Mouse (Mus musculus): ENCODE measurements around the gene Atg7. TPM values are rescaled to one million over a fixed set of nuclear protein-coding genes. Genes with fewer than 3 reads are reported as not detected.
A peak's percentile ranks its signal among the peaks of the same experiment; 100 is the strongest.

Gene Atg7
- polyA plus RNA-seq, 1 experiment from 2014 or later, result 17.7 TPM

DNA sequence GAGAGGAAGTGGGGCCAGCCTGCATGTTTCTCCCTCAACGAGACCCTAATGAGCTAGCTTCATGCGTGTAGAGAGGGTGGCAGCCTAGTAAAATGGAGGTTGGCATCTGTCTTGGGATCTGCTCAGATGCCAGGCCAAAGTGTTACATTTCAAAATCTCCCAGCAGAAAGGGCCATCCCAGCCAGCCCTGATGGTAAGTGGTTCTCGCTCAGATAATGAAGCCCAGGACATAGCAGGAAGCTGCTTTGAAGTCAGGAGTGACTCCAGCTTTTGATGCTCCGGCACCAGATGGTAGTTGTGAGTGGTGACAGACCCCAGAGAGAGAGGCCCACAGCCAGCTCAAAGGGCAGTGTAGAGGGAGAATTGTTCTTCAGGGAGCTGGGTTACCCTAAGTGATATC lies 155.8 kb downstream of the Atg7 start:
- Histone ChIP-seq H3K36me3 (replicated peaks) (no peaks in the 10 kb centered on the region), H3K9ac (no peak overlapping the region), H3K27ac (no peak overlapping the region), H3K4me1 (no peaks in the 10 kb centered on the region), H3K9me3 (no peaks in the 10 kb centered on the region), H3K4me3 (no peak overlapping the region), H3K27me3 (replicated peaks) (no peaks in the 10 kb centered on the region), H3K4me2 (no peak overlapping the region)
- WGBS, result 71% methylated on average over 4 of the region's 4 CpGs
- no peak for ATAC-seq (replicated peaks)

DNA sequence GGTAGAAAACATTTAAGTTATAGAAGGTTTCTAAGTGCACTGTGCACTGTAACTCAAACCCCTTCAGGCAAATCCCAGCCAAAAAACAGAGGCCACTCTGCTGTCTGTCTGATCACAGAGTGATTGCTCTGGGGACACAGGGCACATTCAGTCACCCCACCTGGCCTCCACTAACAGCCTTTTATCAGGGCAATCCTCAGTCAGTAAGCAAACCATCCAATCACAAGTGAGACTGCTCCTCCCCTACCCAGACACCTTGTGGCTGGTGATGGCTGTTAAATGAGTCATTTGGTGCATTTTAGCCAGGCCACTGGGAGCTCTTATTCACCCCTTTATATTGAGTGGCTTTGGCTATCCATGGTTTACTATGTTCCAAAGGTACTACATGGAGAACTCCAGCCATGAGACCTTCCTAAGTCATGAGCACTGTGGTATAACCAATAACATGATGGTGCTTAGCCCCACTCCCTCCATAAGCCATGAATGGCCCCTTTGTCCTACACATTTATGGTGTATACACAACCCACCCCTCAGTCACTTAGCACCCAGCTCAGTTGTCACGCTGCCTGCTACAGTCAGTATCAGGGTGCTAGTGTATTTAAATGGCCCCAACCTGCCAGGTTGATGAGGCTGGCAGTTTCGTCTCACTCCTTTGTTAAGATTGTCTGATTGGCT lies 157.5 kb downstream of the Atg7 start:
- WGBS, result 72% methylated on average over 2 of the region's 2 CpGs
- no peak overlapping the region for H3K4me2 ChIP-seq
- ATAC-seq (replicated peaks), result no peak
- peaks cover 2% of the 10 kb centered on the region; the same call in 1 of the 2 replicates for H3K4me1 ChIP-seq
- no peaks in the 10 kb centered on the region for H3K9me3 ChIP-seq
- no peak overlapping the region for H3K9ac ChIP-seq
- H3K4me3 ChIP-seq, result no peak overlapping the region
- H3K27ac ChIP-seq, result no peak overlapping the region
- H3K27me3 ChIP-seq (replicated peaks), result no peaks in the 10 kb centered on the region
- no peaks in the 10 kb centered on the region for H3K36me3 ChIP-seq (replicated peaks)

DNA sequence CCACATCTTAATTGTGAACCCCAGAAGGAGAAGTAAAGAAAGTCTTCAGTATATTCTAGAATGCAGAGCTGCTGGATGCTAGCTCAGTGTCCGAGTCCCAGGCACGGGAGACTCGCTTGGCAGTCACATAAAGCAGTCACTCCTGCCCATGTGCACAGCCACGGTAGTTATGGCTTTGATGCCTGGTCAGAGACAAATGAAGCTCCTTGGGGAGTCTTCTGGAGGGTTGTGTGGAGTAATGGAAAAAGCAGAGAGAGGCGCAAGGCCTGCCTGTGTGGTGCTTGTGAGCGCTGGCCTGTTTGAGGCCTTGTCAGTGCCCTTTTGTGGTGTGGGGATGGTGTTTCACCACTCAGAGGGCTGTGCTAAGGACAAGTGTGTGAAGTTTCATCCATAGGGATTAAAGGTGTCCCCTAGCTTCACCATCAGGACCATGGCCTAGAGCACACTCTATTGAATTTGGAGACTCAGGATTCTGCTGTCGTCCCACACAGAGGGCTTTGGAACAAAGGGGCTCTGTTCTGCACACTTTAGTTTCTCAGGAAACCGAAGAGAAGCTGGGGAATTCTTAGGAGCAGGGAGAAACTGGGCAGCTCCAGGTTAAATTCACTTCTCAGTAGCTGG lies 161.1 kb downstream of the Atg7 start:
- ATAC-seq (replicated peaks), result peak; percentile 39; the same call in 1 of the 2 replicates
- no peaks in the 10 kb centered on the region for H3K9me3 ChIP-seq
- 36% methylated on average over 8 of the region's 8 CpGs for WGBS

DNA sequence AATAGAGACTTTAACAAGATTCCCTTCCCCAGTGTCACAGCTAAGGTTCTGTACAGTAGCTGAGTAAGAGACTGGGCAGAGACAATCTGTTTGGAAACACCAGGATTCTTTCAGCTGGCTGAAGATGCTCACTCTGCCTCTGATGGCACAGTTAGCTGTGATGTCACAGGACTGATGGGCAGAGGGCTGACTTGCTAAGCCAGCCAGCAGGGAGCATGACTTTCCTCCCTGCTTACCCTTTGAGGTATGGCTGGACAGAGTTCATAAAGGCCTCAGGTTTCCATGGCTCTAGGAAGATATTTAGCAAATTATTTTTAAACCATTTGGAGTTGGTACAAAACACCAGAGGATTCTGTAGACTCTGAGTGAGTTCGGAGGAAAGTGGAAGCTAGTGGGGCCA lies 162.0 kb downstream of the Atg7 start:
- H3K4me3 ChIP-seq, result no peak overlapping the region
- H3K4me2 ChIP-seq, result no peak overlapping the region
- H3K4me1 ChIP-seq, result peaks cover 2% of the 10 kb centered on the region; the same call in 1 of the 2 replicates
- 64% methylated on average over 1 of the region's 1 CpGs for WGBS
- no peaks in the 10 kb centered on the region for H3K36me3 ChIP-seq (replicated peaks)
- no peaks in the 10 kb centered on the region for H3K27me3 ChIP-seq (replicated peaks)
- H3K27ac ChIP-seq, result 0 out of 2 replicates have a peak overlapping the region, but pooled peaks have one; percentile 45
- no peak overlapping the region for H3K9ac ChIP-seq
- no peaks in the 10 kb centered on the region for H3K9me3 ChIP-seq
- no peak for ATAC-seq (replicated peaks)

More for the DNA sequence above, 161.1 kb downstream of the Atg7 start:
- peak overlapping the region; percentile 52 for H3K27ac ChIP-seq
- no peaks in the 10 kb centered on the region for H3K36me3 ChIP-seq (replicated peaks)
- H3K4me3 ChIP-seq, result no peak overlapping the region
- no peak overlapping the region for H3K4me2 ChIP-seq
- no peak overlapping the region for H3K9ac ChIP-seq
- H3K4me1 ChIP-seq, result peaks cover 2% of the 10 kb centered on the region; the same call in 1 of the 2 replicates
- H3K27me3 ChIP-seq (replicated peaks), result no peaks in the 10 kb centered on the region

DNA sequence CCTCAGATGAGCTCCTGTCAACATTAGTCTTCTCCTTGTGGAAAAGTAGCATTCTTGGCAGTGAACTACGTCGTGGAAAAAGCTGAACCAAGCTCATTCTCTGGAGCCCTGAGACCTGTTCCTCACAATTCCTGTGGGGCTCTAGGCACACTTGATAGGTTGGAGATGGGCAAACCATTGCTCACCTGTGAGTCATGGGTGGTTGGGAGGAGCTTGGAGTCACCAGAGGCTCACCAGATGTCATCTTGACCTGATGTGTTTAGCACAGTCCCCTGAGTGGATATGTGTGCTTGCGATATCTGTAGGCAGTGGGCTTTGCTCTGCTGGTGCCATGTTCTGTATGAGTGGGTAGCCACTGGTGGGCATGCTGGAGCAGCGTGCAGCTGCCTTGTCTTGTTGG lies 163.0 kb downstream of the Atg7 start:
- Histone ChIP-seq H3K27ac (no peak overlapping the region), H3K4me1 (peaks cover 2% of the 10 kb centered on the region; the same call in 1 of the 2 replicates), H3K4me2 (no peak overlapping the region), H3K4me3 (no peak overlapping the region), H3K27me3 (replicated peaks) (no peaks in the 10 kb centered on the region), H3K9me3 (no peaks in the 10 kb centered on the region), H3K36me3 (replicated peaks) (no peaks in the 10 kb centered on the region), H3K9ac (no peak overlapping the region)
- 96% methylated on average over 4 of the region's 4 CpGs for whole genome bisulfite sequencing
- ATAC-seq (replicated peaks), result no peak

DNA sequence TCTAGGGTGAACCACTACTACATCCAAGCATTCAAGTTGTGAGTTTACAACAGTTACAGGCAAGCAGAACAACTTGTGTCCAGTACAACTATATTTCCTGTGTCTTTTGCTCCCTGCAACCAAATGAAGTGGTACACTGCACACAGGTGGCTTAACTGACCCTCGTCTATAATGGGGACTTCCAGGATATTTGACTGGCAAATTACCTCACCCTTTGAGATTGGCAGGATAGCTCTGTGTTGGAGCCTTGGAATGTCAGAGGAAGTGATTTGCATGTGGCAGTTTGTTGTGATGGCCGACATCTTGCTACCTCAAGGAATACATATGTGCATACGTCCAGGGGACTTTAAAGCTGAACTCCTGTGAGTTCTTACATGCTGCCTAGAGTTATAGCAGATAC lies 164.6 kb downstream of the Atg7 start:
- no peak overlapping the region for H3K9ac ChIP-seq
- peaks cover 2% of the 10 kb centered on the region; the same call in 1 of the 2 replicates for H3K4me1 ChIP-seq
- no peak for ATAC-seq (replicated peaks)
- H3K27ac ChIP-seq, result no peak overlapping the region
- H3K27me3 ChIP-seq (replicated peaks), result no peaks in the 10 kb centered on the region
- no peaks in the 10 kb centered on the region for H3K36me3 ChIP-seq (replicated peaks)
- H3K4me3 ChIP-seq, result no peak overlapping the region
- H3K4me2 ChIP-seq, result no peak overlapping the region
- 75% methylated on average over 3 of the region's 3 CpGs for WGBS
- H3K9me3 ChIP-seq, result no peaks in the 10 kb centered on the region

DNA sequence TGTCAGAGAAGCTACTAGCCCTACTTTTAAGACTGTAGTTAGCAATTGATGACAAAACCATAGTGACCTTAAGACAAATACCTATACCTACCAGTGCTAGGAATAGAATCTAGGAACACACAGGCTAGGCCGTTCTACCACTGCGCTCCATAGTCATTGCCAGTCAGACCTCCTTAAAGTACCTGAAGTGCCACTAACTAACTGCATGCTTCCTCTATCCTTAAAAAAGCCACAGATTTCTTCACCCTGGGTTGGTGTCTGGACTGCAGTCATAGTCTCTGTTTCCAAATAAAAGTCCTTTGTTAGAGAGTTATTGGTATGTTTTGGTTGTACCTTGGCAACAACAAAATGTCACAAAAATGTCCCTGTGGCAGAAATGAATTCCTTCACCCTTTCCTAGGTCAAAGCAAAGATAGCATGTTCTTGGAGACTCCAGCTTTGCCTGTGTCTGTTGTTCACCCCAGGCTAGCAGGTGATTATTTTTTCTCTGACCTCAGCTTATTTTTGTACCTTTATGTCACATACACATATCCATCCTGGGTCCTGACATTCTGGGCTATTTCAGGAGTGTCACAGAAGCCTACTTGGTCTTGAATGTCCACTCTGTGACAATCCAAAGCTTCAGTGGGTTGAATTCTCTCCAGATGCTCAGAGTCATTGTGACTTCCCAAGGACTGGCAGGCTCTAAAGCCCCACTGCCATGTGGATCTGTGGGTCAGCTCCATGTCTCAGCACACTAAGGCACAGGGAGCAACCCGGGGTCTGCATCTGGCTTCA lies 165.9 kb downstream of the Atg7 start:
- no peak for ATAC-seq (replicated peaks)
- no peak overlapping the region for H3K27ac ChIP-seq
- WGBS, result 92% methylated on average over 3 of the region's 3 CpGs
- no peaks in the 10 kb centered on the region for H3K27me3 ChIP-seq (replicated peaks)
- H3K36me3 ChIP-seq (replicated peaks), result no peaks in the 10 kb centered on the region
- no peak overlapping the region for H3K4me2 ChIP-seq
- H3K9me3 ChIP-seq, result no peaks in the 10 kb centered on the region
- no peak overlapping the region for H3K9ac ChIP-seq
- peaks cover 2% of the 10 kb centered on the region; the same call in 1 of the 2 replicates for H3K4me1 ChIP-seq
- H3K4me3 ChIP-seq, result no peak overlapping the region

DNA sequence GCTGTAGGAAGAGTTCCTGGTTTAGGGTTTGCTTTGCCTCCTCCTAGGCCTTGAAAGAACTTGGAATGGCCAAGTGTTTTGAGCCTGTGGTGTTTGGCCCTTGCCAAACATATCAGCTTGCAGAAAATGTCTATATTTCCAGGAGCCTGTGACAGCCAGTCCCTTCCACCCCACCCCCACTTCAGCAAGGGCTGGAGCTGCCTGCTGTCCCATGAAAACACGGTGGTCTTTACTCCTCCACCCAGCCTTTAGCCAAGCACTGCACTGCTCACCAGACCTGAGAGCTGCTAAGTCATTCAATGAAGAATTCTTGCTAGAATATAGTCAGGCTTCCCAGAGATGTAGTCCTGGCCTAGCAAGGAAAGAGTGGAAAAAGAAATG lies 166.5 kb downstream of the Atg7 start:
- Histone ChIP-seq H3K4me3 (no peak overlapping the region), H3K36me3 (replicated peaks) (no peaks in the 10 kb centered on the region), H3K4me2 (no peak overlapping the region), H3K9ac (no peak overlapping the region), H3K4me1 (peaks cover 2% of the 10 kb centered on the region; the same call in 1 of the 2 replicates), H3K27me3 (replicated peaks) (no peaks in the 10 kb centered on the region), H3K27ac (no peak overlapping the region), H3K9me3 (no peaks in the 10 kb centered on the region)
- WGBS, result 67% methylated on average over 1 of the region's 1 CpGs
- ATAC-seq (replicated peaks), result no peak

DNA sequence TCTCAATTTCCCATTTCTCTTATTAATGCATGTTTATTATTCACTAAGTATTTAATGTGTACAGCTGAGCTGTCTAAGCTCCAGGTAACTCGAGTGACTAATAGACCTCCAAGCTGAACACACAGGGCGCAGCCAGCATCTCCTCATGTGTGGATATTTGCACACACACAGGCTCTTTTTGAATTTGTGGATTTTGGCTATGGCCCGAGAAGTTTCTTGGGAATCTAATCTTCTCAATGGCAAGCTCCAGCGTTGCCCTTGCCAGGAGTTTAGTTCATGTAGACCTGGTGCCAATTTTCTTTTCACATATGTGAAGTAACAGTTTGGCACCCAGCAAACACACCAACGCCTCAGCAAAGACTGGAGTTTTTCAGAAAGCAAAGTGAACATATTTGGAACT lies 169.4 kb downstream of the Atg7 start:
- H3K27me3 ChIP-seq (replicated peaks), result no peaks in the 10 kb centered on the region
- no peaks in the 10 kb centered on the region for H3K4me1 ChIP-seq
- 84% methylated on average over 5 of the region's 5 CpGs for WGBS
- no peak overlapping the region for H3K4me2 ChIP-seq
- no peak overlapping the region for H3K27ac ChIP-seq
- H3K9me3 ChIP-seq, result no peaks in the 10 kb centered on the region
- no peak overlapping the region for H3K9ac ChIP-seq
- no peak for ATAC-seq (replicated peaks)
- no peak overlapping the region for H3K4me3 ChIP-seq
- H3K36me3 ChIP-seq (replicated peaks), result no peaks in the 10 kb centered on the region

DNA sequence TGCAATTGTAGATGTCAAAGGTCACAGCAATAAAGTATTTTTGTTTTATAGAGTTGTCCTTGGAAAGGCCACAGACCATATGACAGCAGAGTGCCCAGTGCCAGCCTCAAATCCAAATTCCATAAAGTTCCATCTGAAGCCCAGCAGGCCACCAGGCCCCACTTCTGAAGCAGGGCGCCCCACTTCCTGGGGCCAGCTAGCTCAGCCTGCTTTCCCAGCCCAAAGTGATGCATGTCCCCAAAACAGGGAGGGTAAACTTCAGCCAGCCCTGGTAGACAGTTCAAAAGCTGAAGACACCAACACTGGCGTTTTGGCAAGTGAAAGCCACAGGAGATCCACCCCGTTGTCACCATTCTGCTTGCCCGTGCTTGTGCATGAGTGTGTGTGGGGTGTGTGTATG lies 169.9 kb downstream of the Atg7 start:
- Histone ChIP-seq H3K4me3 (no peak overlapping the region), H3K36me3 (replicated peaks) (no peaks in the 10 kb centered on the region), H3K9me3 (no peaks in the 10 kb centered on the region), H3K4me1 (no peaks in the 10 kb centered on the region), H3K9ac (no peak overlapping the region), H3K4me2 (no peak overlapping the region), H3K27me3 (replicated peaks) (no peaks in the 10 kb centered on the region), H3K27ac (no peak overlapping the region)
- 84% methylated on average over 4 of the region's 4 CpGs for WGBS
- no peak for ATAC-seq (replicated peaks)

DNA sequence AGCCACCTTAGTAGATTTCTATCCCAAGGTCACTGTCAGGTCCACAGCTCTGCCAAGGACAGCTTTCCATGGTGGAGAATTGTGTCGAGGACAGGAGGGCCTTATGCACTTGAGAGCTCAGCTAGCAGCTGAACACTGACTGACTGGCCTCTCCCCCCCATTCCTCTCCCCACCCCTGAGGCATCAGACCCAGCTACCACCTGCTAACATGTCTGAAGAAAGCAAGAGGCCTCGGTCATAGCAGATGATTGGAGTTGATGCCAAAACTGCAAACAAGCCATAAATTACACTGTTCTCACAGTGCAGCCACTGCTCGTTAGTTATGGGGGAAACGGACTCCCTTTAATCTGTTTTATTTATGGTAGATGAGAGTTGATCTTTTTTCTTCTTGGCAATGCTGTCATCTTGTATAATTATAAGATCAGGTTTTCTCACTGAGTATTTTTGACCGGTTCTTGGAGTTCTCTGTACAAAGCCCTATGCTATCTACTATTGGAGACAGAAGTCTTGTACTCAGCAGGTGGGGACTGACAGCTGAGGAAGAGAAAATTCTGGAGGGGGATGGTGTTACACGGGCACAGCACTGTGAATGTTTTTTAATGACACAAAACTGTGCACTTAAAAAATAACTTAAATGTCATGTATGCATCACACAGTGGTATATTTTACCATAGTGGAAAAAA lies 171.4 kb downstream of the Atg7 start:
- H3K9ac ChIP-seq, result no peak overlapping the region
- no peak for ATAC-seq (replicated peaks)

More for the DNA sequence above, 171.4 kb downstream of the Atg7 start:
- Histone ChIP-seq H3K27me3 (replicated peaks) (no peaks in the 10 kb centered on the region), H3K36me3 (replicated peaks) (no peaks in the 10 kb centered on the region), H3K4me1 (no peaks in the 10 kb centered on the region), H3K4me2 (no peak overlapping the region), H3K9me3 (no peaks in the 10 kb centered on the region), H3K4me3 (no peak overlapping the region), H3K27ac (no peak overlapping the region)
- 71% methylated on average over 6 of the region's 6 CpGs for WGBS
